18 mouse cellular contexts compared by ENCODE assay signal in genomic region chr12:100226073-100226472, GRCm38 (mm10). TPM values are rescaled to one million over a fixed set of nuclear protein-coding genes. Genes with fewer than 3 reads are reported as not detected.
DNase-seq lines count a peak whose midpoint lies in the region; ATAC-seq and TF ChIP-seq lines count a peak whose summit lies in the region.
"Had no signal": no experiment of that assay in that cellular context is flagged by ENCODE, and none has a peak within 500 bp of the region (broad histone marks: within the 10 kb centered on the region; RNA-seq: fewer than 3 reads in every experiment).

No protein-coding gene starts in this region.

- no peak overlapping the region for H3K4me2 ChIP-seq in neural tube, embryonic 14.5 days (ENCODE audit: low read depth, low read length)
- H3K4me2 ChIP-seq in hindbrain, embryonic 13.5 days, result no peak overlapping the region
- H3K4me2 ChIP-seq: heart, embryonic 12.5 days; kidney, embryonic 15.5 days; liver, embryonic 15.5 days had no signal

- no peak for TF ChIP-seq POLR2A in olfactory bulb, adult 2 months (IDR thresholded peaks at IDR 0.05; ENCODE audit: insufficient read depth, low read depth, low read length)

- no peaks in the 10 kb centered on the region for H3K27me3 ChIP-seq in neural tube, embryonic 14.5 days (ENCODE audit: control insufficient read depth, insufficient read depth, low read length)
- no peaks in the 10 kb centered on the region for H3K27me3 ChIP-seq in hindbrain, embryonic 13.5 days
- H3K27me3 ChIP-seq: CH12.LX; heart, embryonic 12.5 days; kidney, embryonic 15.5 days; liver, embryonic 15.5 days had no signal

- peaks cover 21% of the 10 kb centered on the region; the same call in 1 of the 2 replicates for H3K4me1 ChIP-seq in neural tube, embryonic 14.5 days (ENCODE audit: control insufficient read depth, insufficient read depth, low read length)
- peaks cover 64% of the 10 kb centered on the region for H3K4me1 ChIP-seq in hindbrain, embryonic 13.5 days (replicated peaks)
- peaks cover 49% of the 10 kb centered on the region for H3K4me1 ChIP-seq in olfactory bulb, adult 2 months (ENCODE audit: control insufficient read depth, insufficient read depth, low read length)
- H3K4me1 ChIP-seq: liver, embryonic 15.5 days had no signal

- no peak for TF ChIP-seq CTCF in olfactory bulb, adult 2 months (IDR thresholded peaks at IDR 0.05; ENCODE audit: insufficient read depth, low read depth, low read length)

- no peaks in the 10 kb centered on the region for H3K36me3 ChIP-seq in neural tube, embryonic 14.5 days (ENCODE audit: control insufficient read depth, insufficient read depth, low read length)
- no peaks in the 10 kb centered on the region for H3K36me3 ChIP-seq in hindbrain, embryonic 13.5 days
- H3K36me3 ChIP-seq: heart, embryonic 12.5 days; kidney, embryonic 15.5 days; liver, embryonic 15.5 days had no signal

- no peak overlapping the region for H3K4me3 ChIP-seq in neural tube, embryonic 14.5 days (ENCODE audit: low read depth, low read length)
- no peak overlapping the region for H3K4me3 ChIP-seq in hindbrain, embryonic 13.5 days
- H3K4me3 ChIP-seq in olfactory bulb, adult 2 months (ENCODE audit: insufficient read depth, low read depth, low read length), result no peak overlapping the region
- H3K4me3 ChIP-seq: heart, embryonic 12.5 days; kidney, embryonic 15.5 days; liver, embryonic 15.5 days; myocyte had no signal

- WGBS in neural tube, embryonic 14.5 days, result 75% methylated on average over 5 of the region's 5 CpGs
- WGBS in hindbrain, embryonic 13.5 days, result 68% methylated on average over 5 of the region's 5 CpGs
- 52% methylated on average over 5 of the region's 5 CpGs for WGBS in olfactory bulb, adult 2 months

- DNase-seq in frontal cortex, postnatal 25 days (ENCODE audit: low spot score in 2 of 2), result no peak
- no peak for DNase-seq in neural tube, embryonic 10.5 days (ENCODE audit: extremely low spot score, low spot score)
- no peak for DNase-seq in cerebellum, postnatal 14 days
- DNase-seq: adrenal gland, adult 8-10 months; cerebellum, adult 2 months; embryo, embryonic 11 days; thymus, adult 18-20 months had no signal

- peak; percentile 35 for ATAC-seq in frontal cortex, adult (ENCODE audit: low TSS enrichment)
- no peak for ATAC-seq in neural tube, embryonic 14.5 days (ENCODE audit: low read depth)
- no peak for ATAC-seq in hindbrain, embryonic 13.5 days (ENCODE audit: low FRiP score)
- no peak for ATAC-seq in erythroblast, adult 5-6 weeks (replicated peaks; ENCODE audit: low FRiP score, poor library complexity, severe bottlenecking)
- ATAC-seq: lung, postnatal 0 days had no signal

- H3K27ac ChIP-seq in neural tube, embryonic 14.5 days (ENCODE audit: low read depth, low read length), result no peak overlapping the region
- H3K27ac ChIP-seq in hindbrain, embryonic 13.5 days, result peak overlapping the region; percentile 79
- H3K27ac ChIP-seq in olfactory bulb, adult 2 months (ENCODE audit: insufficient read depth, low read depth, low read length), result peak overlapping the region; percentile 47; the same call in 1 of the 2 replicates
- H3K27ac ChIP-seq: kidney, embryonic 15.5 days; liver, embryonic 15.5 days had no signal

- 0 out of 2 replicates have a peak overlapping the region, but pooled peaks have one; percentile 22 for H3K9ac ChIP-seq in neural tube, embryonic 14.5 days (replicated peaks; ENCODE audit: low read depth, low read length)
- 0 out of 2 replicates have a peak overlapping the region, but pooled peaks have one; percentile 5 for H3K9ac ChIP-seq in hindbrain, embryonic 13.5 days
- H3K9ac ChIP-seq: heart, embryonic 12.5 days; kidney, embryonic 15.5 days; liver, embryonic 15.5 days had no signal

- no peaks in the 10 kb centered on the region for H3K9me3 ChIP-seq in neural tube, embryonic 14.5 days (ENCODE audit: control insufficient read depth, low read length)
- H3K9me3 ChIP-seq in hindbrain, embryonic 13.5 days, result no peaks in the 10 kb centered on the region
- H3K9me3 ChIP-seq: kidney, embryonic 15.5 days; liver, embryonic 15.5 days had no signal

RNA-seq across cellular contexts. Expression of gene Calm1, which starts 26.8 kb away (rescaled TPM):
- polyA plus RNA-seq in neural tube, embryonic 14.5 days (2014; fragmentation: Nextera tagmentation; extraction: Ambion mirVana), result 2,436 and 2,846 TPM in 2 replicates
- 2,269 and 2,272 TPM in 2 replicates for polyA plus RNA-seq in hindbrain, embryonic 13.5 days (2015; fragmentation: Nextera tagmentation; extraction: Ambion mirVana)
- polyA plus RNA-seq in olfactory bulb, adult 2 months (2012; ENCODE audit: insufficient read depth, insufficient read length, low replicate concordance, missing spikeins), result 446 and 787 TPM in 2 replicates
- 71.5 and 86.7 TPM in 2 replicates for total RNA-seq in erythroblast, adult 5-6 weeks (2015; ENCODE audit: low replicate concordance)
- total RNA-seq in erythroblast, adult 5-6 weeks (2017; ENCODE audit: low replicate concordance), result 70.8 and 118 TPM in 2 replicates
